Mouse (Mus musculus) MEL (cell line): ENCODE results near the gene Acat3.

ENCODE experiments used
- CTCF ChIP-seq, 3 experiments: IDR thresholded peaks in 2 of 3; conservative IDR thresholded peaks in 1 of 3; 2 replicates each; pipeline ENCODE4 v1.5.1; 2011 to 2012; ENCODE audit warnings: low read length in 3 of 3, low read depth in 2 of 3, mild to moderate bottlenecking in 2 of 3, improper control_type of control experiment in 1 of 3, inconsistent platforms in 1 of 3, mixed read lengths in 1 of 3, moderate library complexity in 1 of 3; ENCODE audit not compliant: control insufficient read depth in 1 of 3, insufficient read depth in 1 of 3, poor library complexity in 1 of 3, severe bottlenecking in 1 of 3
- POLR2A ChIP-seq, 2 experiments: IDR thresholded peaks; 2 replicates each; pipeline ENCODE4 v1.6.1; 2011 to 2012; ENCODE audit warnings: low read length in 2 of 2, mild to moderate bottlenecking in 2 of 2, control low read depth in 1 of 2, improper control_type of control experiment in 1 of 2, low read depth in 1 of 2, moderate library complexity in 1 of 2; ENCODE audit not compliant: control insufficient read depth in 1 of 2, insufficient read depth in 1 of 2, poor library complexity in 1 of 2

DNA sequence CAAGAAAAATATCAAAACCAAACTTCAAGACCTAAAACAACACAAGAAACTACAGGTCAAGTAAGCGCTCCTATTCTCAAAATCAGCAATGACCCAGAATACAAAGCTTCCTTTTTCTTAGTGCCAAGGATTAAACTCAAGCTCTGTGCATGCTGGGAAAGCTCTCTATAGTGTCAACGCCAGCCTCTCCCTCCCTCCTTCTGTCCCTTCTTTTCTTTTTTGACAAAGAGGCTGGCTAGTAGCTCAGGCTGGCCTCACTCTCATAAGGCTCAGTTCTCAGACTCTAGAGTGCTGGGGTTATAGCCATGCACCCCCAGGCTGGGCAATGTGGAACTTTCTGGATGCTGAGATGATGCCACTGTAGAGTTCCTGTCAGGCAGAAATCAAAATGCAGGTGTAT is 2.3 kb downstream of the Acat3 start:
- TF ChIP-seq POLR2A (IDR thresholded peaks at IDR 0.05; ENCODE audit: control insufficient read depth in 1 of 2, insufficient read depth in 1 of 2, low read depth in 1 of 2, low read length in 2 of 2, poor library complexity in 1 of 2) (no peak), CTCF (IDR thresholded peaks at IDR 0.05 in 2 of 3, conservative IDR thresholded peaks at IDR 0.05 in 1 of 3; ENCODE audit: control insufficient read depth in 1 of 3, insufficient read depth in 1 of 3, low read depth in 2 of 3, low read length in 3 of 3, poor library complexity in 1 of 3, severe bottlenecking in 1 of 3) (no peak)
